Mouse (Mus musculus): ENCODE measurements around the gene Gm7682. TPM values are rescaled to one million over a fixed set of nuclear protein-coding genes. Genes with fewer than 3 reads are reported as not detected.
"Not testable (repeated sequence)": the region's sequence is repeated elsewhere in the genome, so short reads cannot be mapped to it uniquely, and the experiment has no call there.

Gene Gm7682
- polyA plus RNA-seq (2014; fragmentation: Nextera tagmentation; extraction: Ambion mirVana) = not detected in 2 replicates

- H3K9me3 ChIP-seq (ENCODE audit: control insufficient read depth, low read length); DNase-seq (ENCODE audit: low spot score); H3K36me3 ChIP-seq (ENCODE audit: control insufficient read depth, insufficient read depth, low read length); H3K27ac ChIP-seq (ENCODE audit: low read depth, low read length); ATAC-seq (replicated peaks; ENCODE audit: low FRiP score); H3K9ac ChIP-seq (ENCODE audit: low read length); H3K27me3 ChIP-seq (ENCODE audit: control insufficient read depth, insufficient read depth, low read length); H3K4me3 ChIP-seq (ENCODE audit: low read depth, low read length); H3K4me1 ChIP-seq (replicated peaks; ENCODE audit: control insufficient read depth, insufficient read depth, low read length); H3K4me2 ChIP-seq (ENCODE audit: low read depth, low read length, severe bottlenecking): not testable (repeated sequence)
- no CpG with 5 or more reads among the region's 3 CpGs for WGBS
These were observed at the start of gene Gm7682 for GRCm38 (mm10) chr5:94445484-94445883. Gm7682 (plus strand) TSS chr5:94445784.

Other genes with a start within 250 kb of the Gm7682 start
- gene Gm3106, start 227.8 kb upstream of the Gm7682 start, polyA plus RNA-seq (2014; fragmentation: Nextera tagmentation; extraction: Ambion mirVana) = not detected in 2 replicates
- not detected in 2 replicates for gene A430089I19Rik, start 139.0 kb upstream of the Gm7682 start, polyA plus RNA-seq (2014; fragmentation: Nextera tagmentation; extraction: Ambion mirVana)
- not detected in 2 replicates for gene Gm6502, start 131.3 kb upstream of the Gm7682 start, polyA plus RNA-seq (2014; fragmentation: Nextera tagmentation; extraction: Ambion mirVana)
- gene AA792892, start 106.0 kb upstream of the Gm7682 start, polyA plus RNA-seq (2014; fragmentation: Nextera tagmentation; extraction: Ambion mirVana) = not detected in 2 replicates
- not detected in 2 replicates for gene Gm3139, start 80.5 kb downstream of the Gm7682 start, polyA plus RNA-seq (2014; fragmentation: Nextera tagmentation; extraction: Ambion mirVana)
- not detected in 2 replicates for gene Gm3147, start 170.6 kb downstream of the Gm7682 start, polyA plus RNA-seq (2014; fragmentation: Nextera tagmentation; extraction: Ambion mirVana)
- not detected in 2 replicates for gene Gm6509, start 178.2 kb downstream of the Gm7682 start, polyA plus RNA-seq (2014; fragmentation: Nextera tagmentation; extraction: Ambion mirVana)
- not detected in 2 replicates for gene Gm6205, start 202.6 kb downstream of the Gm7682 start, polyA plus RNA-seq (2014; fragmentation: Nextera tagmentation; extraction: Ambion mirVana)